Mouse (Mus musculus) forebrain, postnatal 0 days (tissue): ENCODE measurements around the gene Pdcd11. TPM values are rescaled to one million over a fixed set of nuclear protein-coding genes. Genes with fewer than 3 reads are reported as not detected.
A peak's percentile ranks its signal among the peaks of the same experiment; 100 is the strongest.

Source experiments
- ATAC-seq: fragments of 200-750 bp; cut with Nextera tagmentation; 2 replicates; pipeline ENCODE4 v1.8.0; 2017; ENCODE audit warnings: mild to moderate bottlenecking, moderate library complexity
- DNase-seq: peaks from one replicate; pipeline ENCODE4 v3.0.0-alpha.2; 2015
- H3K27ac ChIP-seq: fragments of 300-500 bp; sonication (generic); 2 replicates; pipeline ENCODE4 v1.5.1; 2014; ENCODE audit warnings: low read depth, mild to moderate bottlenecking, antibody characterized with exemption, low read length, moderate library complexity, mixed read lengths
- H3K27me3 ChIP-seq: fragments of 300-500 bp; sonication (generic); 2 replicates; pipeline ENCODE4 v1.6.1; 2014; ENCODE audit warnings: mild to moderate bottlenecking, low read length, mixed read lengths; ENCODE audit not compliant: insufficient read depth
- H3K36me3 ChIP-seq: fragments of 300-500 bp; sonication (generic); 2 replicates; pipeline ENCODE4 v1.6.1; 2014; ENCODE audit warnings: mild to moderate bottlenecking, moderate library complexity; ENCODE audit not compliant: insufficient read depth
- H3K4me1 ChIP-seq: fragments of 300-500 bp; sonication (generic); 2 replicates; pipeline ENCODE4 v1.6.1; 2014; ENCODE audit warnings: antibody characterized with exemption; ENCODE audit not compliant: insufficient read depth
- H3K4me2 ChIP-seq: fragments of 300-500 bp; sonication (generic); 2 replicates; pipeline ENCODE4 v1.6.1; 2014; ENCODE audit warnings: low read depth, mild to moderate bottlenecking, moderate library complexity
- H3K4me3 ChIP-seq: fragments of 300-500 bp; sonication (generic); 2 replicates; pipeline ENCODE4 v1.5.1; 2014; ENCODE audit warnings: low read depth, low read length, mixed read lengths
- H3K9ac ChIP-seq: fragments of 300-500 bp; sonication (generic); 2 replicates; pipeline ENCODE4 v1.6.1; 2014; ENCODE audit warnings: mild to moderate bottlenecking
- H3K9me3 ChIP-seq: fragments of 300-500 bp; sonication (generic); 2 replicates; pipeline ENCODE4 v1.6.1; 2016; ENCODE audit warnings: low read length
- CTCF ChIP-seq: sonication (generic); IDR thresholded peaks from 2 replicates; pipeline ENCODE4 v1.5.1; 2016; ENCODE audit warnings: antibody characterized with exemption, control low read depth, low read depth
- WGBS: fragments of 180-500 bp; shearing (Covaris S2); extraction: QIAGEN DNeasy Blood & Tissue Kit; methylation state at CpG from one replicate; pipeline ENCODE4 v1.1.7; 2014; 5-methylcytosine and 5-hydroxymethylcytosine counted together
- polyA plus RNA-seq: library from polyadenylated mRNA; unstranded; fragments of >200 nt; fragmentation: Nextera tagmentation; extraction: Ambion mirVana; gene quantifications from 2 replicates; pipeline ENCODE4 v1.2.1, GENCODE M21; 2015
- total RNA-seq: library from RNA; depleted of rRNA; stranded (reverse); fragments of >200 nt; gene quantifications from 2 replicates; pipeline ENCODE4 v1.2.3, GENCODE M21; 2014; rRNA removed

Pdcd11 gene
- 12.5 and 17.2 TPM in 2 replicates for total RNA-seq
- 3.1 and 3.8 TPM in 2 replicates for polyA plus RNA-seq

GRCm38 (mm10) chr19:47090550-47091156, at the start of gene Pdcd11, which contains the start of gene Usmg5:
TSS of gene Pdcd11 (plus strand) at chr19:47090768.
TSS of gene Usmg5 (minus strand) at chr19:47090647.
- no peak for TF ChIP-seq CTCF
- Histone ChIP-seq H3K4me2 (peak within 1 kb of the TSS; percentile 66), H3K36me3 (peaks cover 24% of the 10 kb centered on the region), H3K27me3 (no peaks in the 10 kb centered on the region), H3K9me3 (no peaks in the 10 kb centered on the region), H3K9ac (peak within 1 kb of the TSS; percentile 98), H3K4me3 (peak within 1 kb of the TSS; percentile 92), H3K4me1 (peaks cover 11% of the 10 kb centered on the region; the same call in 1 of the 2 replicates), H3K27ac (peak within 1 kb of the TSS; percentile 87)
- 3% methylated on average over 56 of the region's 56 CpGs for WGBS
- DNase-seq (peak; percentile 98), ATAC-seq (peak; percentile 99)

- Histone ChIP-seq H3K4me1 (no peaks in the 10 kb centered on the region; the same call in 1 of the 2 replicates), H3K36me3 (peaks cover 45% of the 10 kb centered on the region), H3K4me2 (no peak overlapping the region), H3K27me3 (no peaks in the 10 kb centered on the region), H3K9me3 (no peaks in the 10 kb centered on the region), H3K27ac (no peak overlapping the region), H3K9ac (no peak overlapping the region), H3K4me3 (no peak overlapping the region)
- no peak for DNase-seq
- peak; percentile 64 for TF ChIP-seq CTCF
- ATAC-seq, result no peak
- WGBS, result 87% methylated on average over 3 of the region's 3 CpGs
Measured at GRCm38 (mm10) chr19:47043608-47044007, 47.0 kb upstream of the Pdcd11 start.

GRCm38 (mm10) chr19:47046343-47046742, 44.2 kb upstream of the Pdcd11 start:
- no peak for ATAC-seq
- WGBS, result 89% methylated on average over 1 of the region's 1 CpGs
- TF ChIP-seq CTCF, result 0 out of 2 replicates have a peak, but pooled peaks have one; percentile 29

GRCm38 (mm10) chr19:47047236-47047833, 43.2 kb upstream of the Pdcd11 start:
- Histone ChIP-seq H3K9me3 (no peaks in the 10 kb centered on the region), H3K4me2 (no peak overlapping the region), H3K27ac (no peak overlapping the region), H3K27me3 (no peaks in the 10 kb centered on the region), H3K4me1 (peaks cover 10% of the 10 kb centered on the region), H3K9ac (no peak overlapping the region), H3K4me3 (no peak overlapping the region), H3K36me3 (peaks cover 19% of the 10 kb centered on the region)
- 91% methylated on average over 13 of the region's 13 CpGs for WGBS
- DNase-seq (no peak), ATAC-seq (no peak)
- TF ChIP-seq CTCF, result no peak

More at GRCm38 (mm10) chr19:47046343-47046742, 44.2 kb upstream of the Pdcd11 start:
- H3K4me1 ChIP-seq, result peaks cover 10% of the 10 kb centered on the region
- H3K27ac ChIP-seq, result no peak overlapping the region
- H3K36me3 ChIP-seq, result peaks cover 22% of the 10 kb centered on the region
- no peak for DNase-seq
- no peak overlapping the region for H3K9ac ChIP-seq
- no peaks in the 10 kb centered on the region for H3K27me3 ChIP-seq
- no peaks in the 10 kb centered on the region for H3K9me3 ChIP-seq
- H3K4me2 ChIP-seq, result no peak overlapping the region
- H3K4me3 ChIP-seq, result no peak overlapping the region

- Histone ChIP-seq H3K4me1 (peaks cover 10% of the 10 kb centered on the region), H3K4me3 (no peak overlapping the region), H3K4me2 (peak overlapping the region; percentile 80), H3K9me3 (no peaks in the 10 kb centered on the region), H3K27ac (no peak overlapping the region), H3K27me3 (no peaks in the 10 kb centered on the region), H3K9ac (no peak overlapping the region), H3K36me3 (peaks cover 19% of the 10 kb centered on the region)
- no peak for ATAC-seq
- DNase-seq, result no peak
- no peak for TF ChIP-seq CTCF
- WGBS, result 77% methylated on average over 4 of the region's 4 CpGs
Measured at GRCm38 (mm10) chr19:47049061-47049460, 41.5 kb upstream of the Pdcd11 start.

- peaks cover 19% of the 10 kb centered on the region for H3K36me3 ChIP-seq
- H3K4me1 ChIP-seq, result peaks cover 10% of the 10 kb centered on the region
- H3K4me3 ChIP-seq, result peak overlapping the region; percentile 82
- peak overlapping the region; percentile 80 for H3K4me2 ChIP-seq
- peak overlapping the region; percentile 93 for H3K9ac ChIP-seq
- no peak overlapping the region for H3K27ac ChIP-seq
- 4% methylated on average over 7 of the region's 7 CpGs for WGBS
- no peak for ATAC-seq
- no peak for TF ChIP-seq CTCF
- no peaks in the 10 kb centered on the region for H3K27me3 ChIP-seq
- H3K9me3 ChIP-seq, result no peaks in the 10 kb centered on the region
- DNase-seq, result no peak
Measured at GRCm38 (mm10) chr19:47049840-47050239, 40.7 kb upstream of the Pdcd11 start.
